Mouse (Mus musculus) C2C12 (cell line): ENCODE measurements around the gene Polr2i. TPM values are rescaled to one million over a fixed set of nuclear protein-coding genes. Genes with fewer than 3 reads are reported as not detected.

Source experiments
- H3K27me3 ChIP-seq: one replicate; pipeline ENCODE4 v1.6.1; 2011; ENCODE audit not compliant: control insufficient read depth, insufficient read depth, insufficient read length
- H3K36me3 ChIP-seq: one replicate; pipeline ENCODE4 v1.6.1; 2011; ENCODE audit not compliant: control insufficient read depth, insufficient read depth
- H3K4me3 ChIP-seq: one replicate; pipeline ENCODE4 v1.5.1; 2011; ENCODE audit warnings: mild to moderate bottlenecking, control low read depth; ENCODE audit not compliant: poor library complexity, insufficient read depth, severe bottlenecking
- H3K79me2 ChIP-seq: one replicate; pipeline ENCODE4 v1.6.1; 2011; ENCODE audit not compliant: control insufficient read depth, insufficient read depth
- H3K79me3 ChIP-seq: one replicate; pipeline ENCODE4 v1.6.1; 2011; ENCODE audit warnings: low read depth, control low read depth
- H3ac ChIP-seq: one replicate; pipeline ENCODE3; 2011; ENCODE audit warnings: low read depth; ENCODE audit not compliant: control insufficient read depth, insufficient read length
- CEBPB ChIP-seq: IDR thresholded peaks from one replicate; pipeline ENCODE4 v1.6.1; 2011; ENCODE audit warnings: low read depth, mild to moderate bottlenecking, control low read depth, moderate library complexity
- CTCF ChIP-seq: IDR thresholded peaks from one replicate; pipeline ENCODE4 v1.5.1; 2011; ENCODE audit not compliant: control insufficient read depth, insufficient read depth, insufficient read length
- FOSL1 ChIP-seq: IDR thresholded peaks from one replicate; pipeline ENCODE4 v1.8.0; 2011; ENCODE audit warnings: mild to moderate bottlenecking, low read length; ENCODE audit not compliant: poor library complexity, insufficient read depth, severe bottlenecking
- MAX ChIP-seq: IDR thresholded peaks from one replicate; pipeline ENCODE4 v1.6.1; 2011; ENCODE audit warnings: mild to moderate bottlenecking, control low read depth
- MYOD1 ChIP-seq: IDR thresholded peaks from one replicate; pipeline ENCODE4 v1.6.1; 2011; ENCODE audit warnings: low read depth; ENCODE audit not compliant: control insufficient read depth, insufficient read length
- MYOG ChIP-seq: IDR thresholded peaks from one replicate; pipeline ENCODE4 v1.6.1; 2011; ENCODE audit not compliant: control insufficient read depth, insufficient read length; ENCODE audit errors: extremely low read depth
- USF1 ChIP-seq: IDR thresholded peaks from one replicate; pipeline ENCODE4 v1.6.1; 2011; ENCODE audit warnings: low read depth, mild to moderate bottlenecking, control low read depth, moderate library complexity
- polyA plus RNA-seq: library from polyadenylated mRNA; unstranded; fragments of >200 nt; fragmentation: generic; extraction: Trizol; gene quantifications from one replicate; pipeline ENCODE4 v1.2.1, GENCODE M21; 2012; ENCODE audit warnings: missing spikeins

Polr2i gene
- polyA plus RNA-seq, 1 experiment = 175 TPM

DNA sequence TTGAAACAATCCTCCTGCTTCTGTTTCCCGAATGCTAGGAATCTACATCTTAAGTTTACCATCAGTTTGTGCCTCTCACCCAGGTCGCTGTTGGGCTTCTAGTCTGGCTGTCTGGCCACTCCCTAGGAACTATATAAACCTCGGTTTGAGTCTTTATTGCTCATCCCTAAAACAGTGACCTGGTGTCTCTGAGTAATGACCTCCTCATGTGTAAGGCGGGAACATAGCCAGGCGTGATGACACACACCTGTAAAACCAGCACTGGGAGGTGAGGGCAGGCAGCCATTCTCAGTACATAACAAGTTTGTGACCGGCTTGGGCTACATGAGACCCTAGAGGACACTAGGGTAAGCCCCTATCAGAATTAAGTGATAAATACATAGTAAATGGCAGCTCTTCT lies 36.3 kb upstream of the Polr2i start:
- H3K27me3 ChIP-seq = no peaks in the 10 kb centered on the region
- no peak overlapping the region for H3ac ChIP-seq
- TF ChIP-seq MAX (no peak), CEBPB (no peak), CTCF (no peak), MYOG (no peak), USF1 (no peak), MYOD1 (no peak)
- peaks cover 20% of the 10 kb centered on the region for H3K79me3 ChIP-seq
- H3K79me2 ChIP-seq = peaks cover 32% of the 10 kb centered on the region
- no peak overlapping the region for H3K4me3 ChIP-seq
- H3K36me3 ChIP-seq = peaks cover 16% of the 10 kb centered on the region

DNA sequence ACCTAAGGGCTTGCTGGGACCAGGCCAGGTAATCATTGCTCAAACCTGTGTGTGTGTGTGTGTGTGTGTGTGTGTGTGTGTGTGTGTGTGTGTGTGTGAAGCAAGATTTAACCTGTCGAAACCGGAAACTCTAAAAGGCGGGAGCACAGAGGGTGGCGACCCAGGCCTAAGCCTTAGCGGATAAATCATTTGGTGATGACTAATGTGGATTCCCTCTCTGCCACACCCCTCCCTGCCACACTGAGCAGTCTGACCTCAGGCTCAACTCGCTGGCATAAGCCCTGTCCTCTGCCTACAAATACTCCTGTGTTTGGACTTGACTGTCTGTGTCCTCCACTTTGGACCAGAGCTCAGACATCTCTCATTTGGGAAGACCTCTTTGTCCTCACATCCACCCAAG lies 35.6 kb upstream of the Polr2i start:
- peaks cover 9% of the 10 kb centered on the region for H3K36me3 ChIP-seq
- H3K4me3 ChIP-seq = no peak overlapping the region
- peaks cover 32% of the 10 kb centered on the region for H3K79me2 ChIP-seq
- no peaks in the 10 kb centered on the region for H3K27me3 ChIP-seq
- H3ac ChIP-seq = no peak overlapping the region
- TF ChIP-seq CEBPB (peak; percentile 33), CTCF (no peak), MYOG (no peak), MAX (no peak), USF1 (no peak), MYOD1 (no peak)
- peaks cover 20% of the 10 kb centered on the region for H3K79me3 ChIP-seq

DNA sequence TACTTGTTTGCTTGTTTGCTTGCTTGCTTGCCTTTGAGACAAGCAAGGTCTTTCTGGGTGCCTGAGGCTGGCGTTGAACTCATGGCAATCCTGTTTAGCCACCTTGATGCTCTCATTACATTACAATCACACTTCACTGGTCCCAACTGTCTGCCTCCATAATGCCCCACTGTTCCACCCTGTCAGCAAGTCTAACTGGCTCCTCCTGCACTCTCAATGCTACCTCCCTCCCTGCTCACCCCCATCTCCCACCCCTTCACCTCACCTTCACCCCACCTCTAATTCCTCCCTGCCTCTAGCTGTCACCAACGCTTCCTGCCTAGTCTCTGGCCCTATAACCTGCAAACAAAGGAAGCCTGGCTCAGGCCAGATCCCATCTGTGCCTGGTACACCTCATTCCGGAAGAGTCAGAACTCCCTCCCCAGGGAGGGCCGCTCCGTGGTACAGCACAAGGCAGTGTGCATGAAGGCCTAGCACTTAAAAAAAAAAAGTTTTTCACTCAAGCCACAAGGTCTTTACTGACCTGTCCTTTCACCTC lies 34.1 kb upstream of the Polr2i start:
- no peak overlapping the region for H3K4me3 ChIP-seq
- peaks cover 23% of the 10 kb centered on the region for H3K79me2 ChIP-seq
- TF ChIP-seq MYOD1 (no peak), FOSL1 (no peak), USF1 (no peak), MYOG (no peak), CEBPB (no peak), CTCF (no peak), MAX (no peak)
- H3K27me3 ChIP-seq = no peaks in the 10 kb centered on the region
- no peaks in the 10 kb centered on the region for H3K36me3 ChIP-seq
- H3ac ChIP-seq = no peak overlapping the region
- H3K79me3 ChIP-seq = peaks cover 13% of the 10 kb centered on the region

DNA sequence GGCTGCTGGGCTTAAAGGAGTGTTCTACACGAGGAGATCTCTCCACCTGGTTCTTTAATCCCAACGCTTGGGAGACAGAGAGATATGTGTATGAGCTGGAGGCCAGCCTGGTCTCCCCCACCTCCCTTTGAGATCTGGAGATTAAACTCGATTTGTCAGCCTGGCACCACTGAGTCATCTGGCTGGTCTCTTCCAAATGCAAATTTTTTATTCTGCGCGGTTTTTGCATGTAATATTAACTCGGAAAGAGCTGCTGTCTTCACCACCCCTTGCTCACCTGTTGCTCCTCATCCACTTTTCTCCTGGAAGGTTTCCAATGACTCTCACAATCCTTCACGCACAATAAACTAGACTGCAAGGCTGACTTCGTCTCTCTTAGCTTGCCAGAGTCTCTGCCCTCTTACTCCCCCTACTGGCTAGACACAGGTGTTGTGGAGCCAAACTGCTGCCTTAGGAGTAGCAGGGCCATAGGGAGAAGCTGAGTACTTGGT lies 33.2 kb upstream of the Polr2i start, which contains the start of gene Capns1:
Capns1 (minus strand) TSS at position 331 of the 491 bp plus-strand sequence.
- no peaks in the 10 kb centered on the region for H3K27me3 ChIP-seq
- peaks cover 14% of the 10 kb centered on the region for H3K79me2 ChIP-seq
- TF ChIP-seq MAX (no peak), CTCF (peak; percentile 70), USF1 (no peak), MYOD1 (peak; percentile 88), MYOG (no peak)
- H3ac ChIP-seq = no peak within 1 kb of the TSS
- peaks cover 5% of the 10 kb centered on the region for H3K79me3 ChIP-seq
- H3K36me3 ChIP-seq = no peaks in the 10 kb centered on the region
- H3K4me3 ChIP-seq = no peak within 1 kb of the TSS

DNA sequence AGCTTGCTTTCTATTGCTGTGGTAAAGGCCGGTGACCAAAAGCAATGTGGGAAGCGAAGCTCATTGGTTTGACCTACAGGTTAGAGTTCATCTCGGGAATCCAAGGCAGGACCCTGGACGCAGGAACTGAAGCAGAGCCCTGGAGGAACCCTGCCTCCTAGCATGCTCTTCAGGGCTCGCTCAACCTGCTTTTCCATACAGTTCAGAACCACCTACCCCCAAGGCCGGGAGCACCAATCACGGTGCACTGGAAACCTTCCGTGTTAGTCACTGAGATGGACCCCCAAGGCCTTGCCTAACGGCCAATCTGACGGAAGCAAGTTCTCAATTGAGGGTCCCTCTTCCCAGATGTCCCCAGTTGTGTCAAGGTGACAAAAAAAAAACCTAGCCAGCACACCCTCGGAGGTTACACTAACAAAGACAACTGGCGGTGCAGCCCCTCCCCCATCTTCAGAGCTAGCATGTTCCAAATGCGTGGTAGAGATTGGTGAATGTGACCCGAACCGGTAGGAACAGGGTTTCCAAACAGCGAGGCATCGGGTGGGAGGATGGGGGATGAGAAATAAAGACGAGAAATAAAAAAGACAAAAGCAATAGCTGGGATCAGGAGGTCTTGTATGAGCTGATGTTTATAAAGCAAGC lies 32.1 kb upstream of the Polr2i start:
- TF ChIP-seq USF1 (no peak), MYOG (no peak), MAX (no peak), MYOD1 (no peak), FOSL1 (no peak), CEBPB (no peak), CTCF (no peak)
- no peaks in the 10 kb centered on the region for H3K27me3 ChIP-seq
- H3ac ChIP-seq = no peak overlapping the region
- no peaks in the 10 kb centered on the region for H3K79me3 ChIP-seq
- no peak overlapping the region for H3K4me3 ChIP-seq
- H3K79me2 ChIP-seq = peaks cover 3% of the 10 kb centered on the region
- no peaks in the 10 kb centered on the region for H3K36me3 ChIP-seq
